Mouse (Mus musculus) heart, adult 2 months (tissue): ENCODE results near the gene Dcbld2. TPM values are rescaled to one million over a fixed set of nuclear protein-coding genes. Genes with fewer than 3 reads are reported as not detected.

Experiments
- DNase-seq, 2 experiments: peaks; one replicate each; pipeline ENCODE4 v3.0.0; 2021
- H3K27ac ChIP-seq: fragments of 200-600 bp; 2 replicates; pipeline ENCODE4 v1.8.1; 2022
- H3K27me3 ChIP-seq: fragments of 200-500 bp; 2 replicates; pipeline ENCODE4 v1.6.1; 2012; ENCODE audit warnings: mild to moderate bottlenecking, low read length, inconsistent platforms, mixed read lengths; ENCODE audit not compliant: control insufficient read depth, insufficient read depth
- H3K36me3 ChIP-seq: fragments of 200-500 bp; 2 replicates; pipeline ENCODE4 v1.6.1; 2012; ENCODE audit warnings: low read length, inconsistent platforms; ENCODE audit not compliant: control insufficient read depth, insufficient read depth
- H3K4me1 ChIP-seq: fragments of 200-500 bp; 2 replicates; pipeline ENCODE4 v1.6.1; 2011; ENCODE audit warnings: low read length; ENCODE audit not compliant: control insufficient read depth, insufficient read depth
- H3K4me3 ChIP-seq: fragments of 200-600 bp; 2 replicates; pipeline ENCODE4 v1.8.1; 2022
- H3K79me2 ChIP-seq: fragments of 200-500 bp; replicated peaks from 2 replicates; pipeline ENCODE4 v1.6.1; 2012; ENCODE audit warnings: mild to moderate bottlenecking, inconsistent platforms, low read length, moderate library complexity, mixed read lengths; ENCODE audit not compliant: control insufficient read depth, insufficient read depth
- H3K9ac ChIP-seq: fragments of 200-500 bp; 2 replicates; pipeline ENCODE4 v1.6.1; 2012; ENCODE audit warnings: low read depth, mild to moderate bottlenecking, control low read depth, inconsistent platforms, low read length, mixed read lengths
- CTCF ChIP-seq: fragments of 200-600 bp; IDR thresholded peaks from 2 replicates; pipeline ENCODE4 v1.8.1; 2022; ENCODE audit warnings: antibody characterized with exemption, mild to moderate bottlenecking, moderate library complexity
- EP300 ChIP-seq: fragments of 200-500 bp; IDR thresholded peaks from 2 replicates; pipeline ENCODE4 v1.6.1; 2011; ENCODE audit warnings: low read depth, low read length, control low read depth; ENCODE audit not compliant: insufficient read depth
- POLR2A ChIP-seq: fragments of 200-500 bp; IDR thresholded peaks from 2 replicates; pipeline ENCODE4 v1.6.1; 2011; ENCODE audit warnings: mild to moderate bottlenecking, low read depth, low read length, control low read depth; ENCODE audit not compliant: insufficient read depth
- WGBS: fragments of 180-500 bp; shearing (Covaris S2); methylation state at CpG from one replicate; pipeline ENCODE4 v1.1.7; 2018; 5-methylcytosine and 5-hydroxymethylcytosine counted together
- intact Hi-C: fragments of 180-260 bp; cut with DNase I; formaldehyde crosslinking; loops from one replicate; pipeline ENCODE4 v1.15.1; 2025
- polyA plus RNA-seq: library from polyadenylated mRNA; depleted of rRNA; stranded (reverse); fragments of >200 nt; gene quantifications from 2 replicates; pipeline ENCODE4 v1.2.3, GENCODE M21; 2012; rRNA removed
- total RNA-seq, 2 experiments: library from RNA; stranded (reverse); gene quantifications; 2 replicates each; pipeline ENCODE4 v1.2.3; 2021

The Dcbld2 gene
- total and polyA plus RNA-seq, 3 experiments = 9.0 to 16.8 (median 14.0) TPM

- H3K27ac ChIP-seq = no peak overlapping the region
- peaks cover 20% of the 10 kb centered on the region for H3K4me1 ChIP-seq
- intact Hi-C loops = loop anchor here (10.0 kb wide), 1 partner anchor 1282 kb away; the partner anchor contains the start of gene Tbc1d23
Measured at GRCm38 (mm10) chr16:58516960-58517798, 108.9 kb downstream of the Dcbld2 start.

More at GRCm38 (mm10) chr16:58516960-58517798, 108.9 kb downstream of the Dcbld2 start:
- no peak for TF ChIP-seq EP300
- no peak for TF ChIP-seq CTCF
- TF ChIP-seq POLR2A = no peak
- H3K4me3 ChIP-seq = no peak overlapping the region
- DNase-seq = no peak
- peaks cover 4% of the 10 kb centered on the region for H3K79me2 ChIP-seq
- H3K36me3 ChIP-seq = peaks cover 16% of the 10 kb centered on the region
- no peaks in the 10 kb centered on the region for H3K27me3 ChIP-seq
- WGBS = 91% methylated on average over 7 of the region's 7 CpGs
- no peak overlapping the region for H3K9ac ChIP-seq

Other genes starting within 250 kb of the Dcbld2 start
- 10 to 100 TPM; 37.7 to 47.0 TPM for gene St3gal6, start 115.8 kb downstream of the Dcbld2 start, total RNA-seq
- 29.6 and 33.7 TPM in 2 replicates for gene St3gal6, start 115.8 kb downstream of the Dcbld2 start, polyA plus RNA-seq
- gene Gm813, start 208.5 kb downstream of the Dcbld2 start, total RNA-seq = not detected
- not detected in 2 replicates for gene Gm813, start 208.5 kb downstream of the Dcbld2 start, polyA plus RNA-seq
- gene E330017A01Rik, start 230.3 kb downstream of the Dcbld2 start, total RNA-seq = not detected
- not detected in 2 replicates for gene E330017A01Rik, start 230.3 kb downstream of the Dcbld2 start, polyA plus RNA-seq